Mouse (Mus musculus) ovary, postnatal 36 days (tissue): ENCODE data around the gene Mmp19.
A peak's percentile ranks its signal among the peaks of the same experiment; 100 is the strongest.

ENCODE experiments used
- DNase-seq: peaks from one replicate; pipeline ENCODE4 v3.0.0; 2022; ENCODE audit warnings: low spot score, mixed read lengths

Mmp19 gene

GRCm38 (mm10) chr10:128790398-128791124 lies at the start of gene Mmp19:
Gene Mmp19 (plus strand): TSS chr10:128790910.
- DNase-seq, result no peak

DNA sequence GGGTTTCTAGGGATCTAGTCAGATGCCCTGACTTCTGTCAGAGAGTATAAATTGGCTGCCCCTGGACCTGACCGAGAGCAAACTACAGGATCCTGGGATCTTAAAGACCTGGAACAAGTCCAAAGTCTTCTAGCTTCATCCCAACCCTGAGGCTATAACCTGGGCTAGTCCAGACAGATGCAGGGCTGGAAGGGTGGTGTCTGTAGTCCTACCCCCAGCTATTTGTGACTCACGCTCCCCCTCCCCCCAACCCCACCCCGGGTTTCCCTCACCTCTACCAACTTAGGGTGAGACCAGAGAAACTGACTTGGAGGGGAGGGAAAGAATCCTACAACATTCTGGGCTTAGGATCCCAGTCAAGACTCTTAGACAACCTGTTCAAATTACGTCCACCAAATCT lies 48.1 kb upstream of the Mmp19 start:
- no peak for DNase-seq

GRCm38 (mm10) chr10:128743235-128743634 lies 47.5 kb upstream of the Mmp19 start:
- DNase-seq, result no peak

DNA sequence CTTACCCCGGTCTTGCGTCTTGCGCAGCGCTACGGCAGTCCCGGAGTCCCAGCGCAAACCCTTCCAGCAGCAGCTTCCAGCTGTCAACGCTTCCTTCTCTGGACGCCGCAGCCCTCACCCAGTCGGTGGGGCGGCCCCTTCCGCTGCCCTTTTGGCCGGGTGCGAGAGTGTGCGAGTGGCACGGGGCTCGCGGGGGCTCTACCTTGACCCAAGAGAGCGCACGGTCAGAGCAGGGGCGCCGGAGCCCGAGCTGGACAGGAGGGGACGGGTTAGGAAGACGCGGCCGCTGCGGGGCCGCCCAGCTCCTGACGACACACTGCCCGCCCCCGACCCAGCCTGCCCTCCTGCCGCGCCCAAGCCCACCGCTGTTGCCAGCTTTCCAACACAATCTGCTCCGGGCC lies 46.9 kb upstream of the Mmp19 start:
- peak; percentile 59 for DNase-seq

GRCm38 (mm10) chr10:128744211-128744610 lies 46.5 kb upstream of the Mmp19 start:
- DNase-seq, result no peak

DNA sequence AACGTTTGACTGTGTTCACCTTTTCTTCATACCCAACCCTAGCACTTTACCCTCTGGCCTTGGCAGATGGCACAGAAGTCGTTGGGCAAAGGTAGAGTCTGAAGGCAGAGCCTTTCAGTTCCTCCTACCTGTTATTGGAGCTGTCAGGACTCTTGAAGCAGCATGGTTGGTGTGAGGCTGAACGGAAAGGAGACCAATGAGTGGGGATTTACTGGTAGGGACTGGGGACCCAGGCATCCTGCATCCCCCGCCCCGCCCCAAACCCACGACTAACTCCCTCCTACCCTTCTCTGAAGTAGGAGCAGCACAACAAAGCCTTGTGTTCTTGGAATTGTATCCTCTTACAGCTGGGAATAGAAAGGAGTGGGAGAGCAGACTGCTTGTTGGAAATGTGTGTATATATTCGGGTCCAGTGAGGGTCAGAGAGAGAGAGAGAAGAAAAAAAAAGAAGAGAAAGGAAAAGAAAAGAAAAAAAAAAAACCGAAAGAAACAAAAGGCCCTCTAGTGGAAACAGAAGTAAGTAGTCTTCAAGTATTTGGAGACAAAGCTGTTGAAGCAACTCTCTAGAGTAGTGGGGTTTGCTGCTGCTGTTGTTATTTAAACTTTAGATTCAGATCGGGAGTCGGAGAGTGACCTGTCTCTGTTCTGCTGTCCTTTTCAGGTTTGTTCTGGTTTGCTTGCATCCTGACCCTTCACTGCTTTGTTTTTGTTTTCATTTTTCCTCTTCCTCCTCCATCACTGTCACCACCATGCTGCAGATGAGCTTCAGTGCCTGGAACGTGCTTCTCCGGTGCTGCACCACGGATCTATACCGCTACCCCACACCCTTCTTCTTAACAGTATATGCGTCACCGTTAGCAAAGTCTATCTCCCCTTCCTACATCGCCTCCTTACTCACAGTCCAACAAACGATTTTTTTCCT lies 45.8 kb upstream of the Mmp19 start, which contains the start of gene Dgka:
Gene Dgka, minus strand, starts transcription at position 176 of the 922 bp plus-strand sequence.
- DNase-seq, result no peak

- no peak for DNase-seq
These were observed 44.6 kb upstream of the Mmp19 start for GRCm38 (mm10) chr10:128745946-128746613.

GRCm38 (mm10) chr10:128746972-128747645 lies 43.6 kb upstream of the Mmp19 start:
- DNase-seq, result no peak

GRCm38 (mm10) chr10:128747646-128748251 lies 43.0 kb upstream of the Mmp19 start, which contains the start of gene Pym1:
Gene Pym1 (plus strand): TSS chr10:128747889.
- DNase-seq, result peak; percentile 77

GRCm38 (mm10) chr10:128748252-128748864 lies 42.4 kb upstream of the Mmp19 start:
- DNase-seq, result peak; percentile 74

- DNase-seq, result no peak
These were observed 17.8 kb upstream of the Mmp19 start for GRCm38 (mm10) chr10:128772895-128773294.

- no peak for DNase-seq
These were observed 17.0 kb upstream of the Mmp19 start for GRCm38 (mm10) chr10:128773685-128774084.

- no peak for DNase-seq
These were observed 12.3 kb upstream of the Mmp19 start for GRCm38 (mm10) chr10:128778441-128778840.

DNA sequence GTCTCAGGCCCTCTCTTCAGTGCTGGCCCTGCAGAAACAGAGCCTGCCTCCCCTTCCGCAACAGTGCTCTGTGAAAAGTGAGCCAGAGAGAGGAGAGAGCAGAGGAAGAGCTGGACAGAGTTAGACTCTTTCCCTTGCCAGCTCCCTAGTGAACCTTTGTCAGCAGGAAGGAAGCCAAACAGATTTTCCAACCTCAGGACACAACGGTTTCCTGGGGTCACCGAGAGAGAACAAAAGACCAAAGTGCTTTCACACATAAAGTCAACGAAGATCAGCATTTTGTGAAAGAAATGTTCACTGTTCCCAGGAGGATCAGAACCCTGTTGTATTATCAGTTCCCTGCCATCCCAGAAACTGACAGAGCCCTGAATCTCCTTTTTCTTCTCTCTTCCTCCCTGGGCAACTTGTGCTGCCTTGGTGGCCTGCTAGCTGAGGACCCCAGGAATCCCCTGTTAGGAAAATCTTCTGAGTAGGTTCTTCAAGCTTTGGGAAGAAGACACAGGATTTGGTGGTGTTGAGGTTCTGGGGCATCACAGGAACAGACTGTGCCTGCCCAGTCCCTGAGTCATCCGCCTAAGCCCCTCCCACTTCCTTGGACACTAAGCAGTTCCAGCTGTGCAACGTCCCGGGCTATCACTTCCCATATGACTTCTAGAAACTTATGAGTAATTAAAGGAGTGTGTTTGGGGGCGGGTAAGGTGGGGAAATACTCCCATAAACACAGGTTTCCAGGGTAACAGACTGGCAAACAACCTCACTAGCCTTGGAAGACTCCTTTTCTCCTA lies 11.5 kb upstream of the Mmp19 start:
- peak; percentile 55 for DNase-seq

- DNase-seq, result no peak
These were observed 10.5 kb upstream of the Mmp19 start for GRCm38 (mm10) chr10:128780200-128780599.

- DNase-seq, result no peak
These were observed 1.3 kb downstream of the Mmp19 start for GRCm38 (mm10) chr10:128792041-128792440.

DNA sequence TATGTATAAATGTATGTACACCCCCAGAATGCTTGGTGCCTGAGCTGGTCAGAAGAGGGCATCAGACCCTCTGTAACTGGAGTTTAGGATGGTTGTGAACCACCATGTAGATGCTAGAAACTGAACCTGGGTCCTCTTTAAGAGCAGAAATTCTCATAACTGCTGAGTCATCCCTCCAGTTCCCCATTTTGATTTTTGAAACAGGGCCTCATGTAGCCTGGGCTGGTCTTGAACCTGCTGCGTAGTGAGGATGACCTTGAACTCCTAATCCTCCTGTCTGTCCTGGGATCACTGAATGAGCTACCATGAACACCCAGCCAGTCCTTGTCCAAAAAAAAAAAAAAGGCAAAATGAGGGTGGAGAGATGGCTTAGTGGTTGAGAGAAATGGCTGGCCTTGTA lies 2.5 kb downstream of the Mmp19 start:
- no peak for DNase-seq

DNA sequence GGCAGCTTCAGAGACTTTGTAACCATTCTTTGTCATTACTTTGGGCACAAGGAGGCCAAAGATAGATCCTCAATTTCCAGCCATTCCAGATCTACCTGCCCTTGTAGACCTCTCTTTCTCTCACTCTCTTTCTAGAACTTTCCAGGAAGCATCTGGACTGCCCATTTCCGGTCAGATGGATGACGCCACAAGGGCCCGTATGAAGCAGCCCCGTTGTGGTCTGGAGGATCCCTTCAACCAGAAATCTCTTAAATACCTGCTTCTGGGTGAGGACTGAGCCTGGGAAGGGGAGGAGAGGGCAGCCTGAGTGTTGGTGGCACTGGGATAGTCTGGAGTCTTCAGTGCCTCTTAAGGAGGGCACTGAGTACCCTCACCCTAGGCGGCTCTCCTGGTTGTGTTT lies 3.7 kb downstream of the Mmp19 start:
- no peak for DNase-seq

GRCm38 (mm10) chr10:128795581-128795980 lies 4.9 kb downstream of the Mmp19 start:
- no peak for DNase-seq

GRCm38 (mm10) chr10:128798676-128799075 lies 8.0 kb downstream of the Mmp19 start:
- DNase-seq, result no peak
